Mouse (Mus musculus) gastrocnemius, postnatal 25 days (tissue): ENCODE measurements around the gene Utf1. TPM values are rescaled to one million over a fixed set of nuclear protein-coding genes. Genes with fewer than 3 reads are reported as not detected.
A peak's percentile ranks its signal among the peaks of the same experiment; 100 is the strongest.

Experiments used
- DNase-seq: peaks from one replicate; pipeline ENCODE4 v3.0.0; 2022
- microRNA-seq, 2 experiments: library from miRNA; unstranded; fragments of <30 nt; microRNA quantifications; one replicate each; pipeline ENCODE4 v1.2.0; 2021; ENCODE audit warnings: borderline replicate concordance in 2 of 2
- total RNA-seq, 2 experiments: library from RNA; stranded (reverse); gene quantifications; 1 replicate in 1 of 2; 2 replicates in 1 of 2; pipeline ENCODE4 v1.2.3; 2021

Utf1 gene
- total RNA-seq, 2 experiments from 2014 or later = not detected

DNA sequence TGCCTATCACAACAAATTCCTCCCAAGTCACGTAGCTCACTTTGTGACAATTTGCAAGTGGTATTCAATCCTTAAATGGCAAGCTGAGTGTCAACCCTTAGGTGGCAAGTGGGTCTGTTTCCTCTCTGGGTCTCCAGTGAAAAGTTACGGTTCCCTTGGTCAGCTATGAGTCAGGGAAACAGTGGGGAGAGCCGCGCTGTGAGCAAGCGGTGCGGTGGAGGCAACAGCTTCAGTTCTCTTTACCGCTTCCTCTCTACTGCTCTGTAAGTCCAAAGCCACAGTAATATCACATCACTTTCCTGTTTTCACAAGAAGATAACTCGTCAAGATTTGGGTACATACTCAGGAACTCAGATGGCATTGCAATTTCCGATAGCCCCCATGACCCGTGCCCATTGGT is 30.7 kb downstream of the Utf1 start:
- DNase-seq = no peak

DNA sequence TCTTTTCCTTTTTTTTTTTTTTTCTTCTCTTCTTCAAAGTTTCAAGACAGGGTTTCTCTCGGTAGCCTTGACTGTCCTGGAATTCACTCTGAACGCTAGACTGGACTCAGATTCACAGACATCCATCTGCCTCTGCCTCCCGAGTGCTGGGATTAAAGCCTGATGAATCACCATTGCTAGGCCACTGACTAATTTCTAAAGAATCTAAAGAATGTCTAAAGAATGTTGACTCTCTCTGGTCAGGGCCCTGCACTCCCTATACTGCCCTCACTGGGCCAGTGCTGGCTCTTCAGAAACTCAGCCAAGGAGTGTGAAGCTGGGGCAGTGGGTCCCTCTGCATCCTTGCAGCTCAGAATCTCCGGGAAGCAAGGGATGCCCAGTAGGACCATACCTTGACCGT is 31.9 kb downstream of the Utf1 start:
- DNase-seq = no peak

DNA sequence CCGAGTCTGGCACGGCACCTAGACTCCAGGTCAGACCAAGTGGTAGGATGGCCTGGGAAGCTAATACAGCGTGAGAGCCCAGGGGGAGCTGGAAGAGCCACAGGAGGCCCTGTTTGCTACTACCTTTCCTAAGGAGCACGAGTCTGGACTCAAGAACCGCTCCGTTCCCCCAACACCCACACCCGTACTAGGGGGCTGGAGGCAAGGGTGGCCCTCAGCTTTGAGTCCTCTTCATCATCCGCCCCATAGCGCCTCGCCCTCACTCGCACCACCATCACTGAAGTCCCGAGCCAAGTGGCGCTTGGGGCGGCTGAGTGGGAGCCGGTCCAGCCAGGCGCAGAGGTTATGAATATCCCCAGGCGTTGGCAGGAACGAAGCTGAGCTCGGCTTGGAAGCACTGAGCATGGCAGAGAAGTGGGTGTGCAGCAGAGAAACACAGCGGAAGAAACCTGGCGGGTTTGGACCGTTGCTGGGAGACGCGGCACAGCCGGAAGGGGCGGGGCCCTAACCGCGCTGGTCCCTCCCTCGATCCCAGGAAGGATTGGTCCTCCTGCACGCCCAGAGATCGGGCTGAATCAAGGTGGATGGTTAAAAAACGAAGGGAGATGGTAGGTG is 34.8 kb downstream of the Utf1 start, which contains the start of gene 6430531B16Rik:
TSS of gene 6430531B16Rik (minus strand) at position 478 of the 615 bp plus-strand sequence.
- peak; percentile 77 for DNase-seq

DNA sequence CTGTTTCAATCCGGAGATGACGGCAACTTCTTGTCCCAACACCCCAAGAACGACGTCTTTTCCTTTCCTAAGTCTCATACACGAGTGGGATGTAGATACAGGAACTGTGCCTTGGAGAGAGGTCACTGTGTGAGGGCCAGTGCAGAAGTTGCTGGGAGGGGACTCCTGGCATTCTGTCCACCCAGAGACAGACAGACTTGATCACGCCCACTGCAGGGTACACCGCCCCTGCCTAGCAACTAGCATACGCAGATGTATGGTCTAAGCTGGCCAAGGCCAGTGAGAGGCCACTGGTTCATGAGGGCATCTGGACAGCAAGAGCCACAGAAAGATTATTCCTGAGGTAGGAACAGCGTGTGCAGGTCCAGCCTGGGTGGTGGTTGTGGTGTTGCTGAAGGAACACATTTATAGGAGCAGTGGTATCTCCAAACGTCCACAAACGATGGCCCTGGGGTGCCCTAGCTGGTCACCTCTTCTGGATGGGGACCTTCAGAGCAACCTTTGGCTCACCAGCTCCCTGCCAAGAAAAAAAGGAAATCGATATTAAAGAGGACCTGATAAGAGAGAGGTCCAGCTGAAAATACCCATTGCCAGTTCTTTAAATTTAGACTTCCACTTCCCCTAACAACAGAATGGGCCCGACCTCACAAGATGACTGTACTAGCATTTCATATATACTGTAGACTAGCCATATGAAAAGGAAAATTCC is 35.6 kb downstream of the Utf1 start:
- DNase-seq = no peak

DNA sequence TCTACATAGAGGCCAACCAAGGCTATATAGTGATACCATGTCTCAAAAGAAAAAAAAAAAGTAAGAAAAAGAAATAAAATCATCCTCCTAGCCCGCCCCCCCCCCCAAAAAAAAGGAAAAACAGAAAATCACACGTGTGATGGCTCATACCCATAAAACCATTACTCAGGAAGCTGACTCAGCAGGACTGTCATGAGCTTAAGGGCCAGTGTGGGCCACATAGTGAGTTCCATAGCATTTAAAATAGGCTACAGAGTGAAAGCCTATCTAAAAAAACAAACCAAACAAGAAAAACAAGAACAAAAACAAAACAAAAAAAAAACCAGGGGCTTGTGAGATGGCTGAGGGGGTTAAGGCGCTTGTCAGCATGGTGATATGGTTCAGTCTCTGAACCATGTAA is 37.2 kb downstream of the Utf1 start:
- DNase-seq = no peak

DNA sequence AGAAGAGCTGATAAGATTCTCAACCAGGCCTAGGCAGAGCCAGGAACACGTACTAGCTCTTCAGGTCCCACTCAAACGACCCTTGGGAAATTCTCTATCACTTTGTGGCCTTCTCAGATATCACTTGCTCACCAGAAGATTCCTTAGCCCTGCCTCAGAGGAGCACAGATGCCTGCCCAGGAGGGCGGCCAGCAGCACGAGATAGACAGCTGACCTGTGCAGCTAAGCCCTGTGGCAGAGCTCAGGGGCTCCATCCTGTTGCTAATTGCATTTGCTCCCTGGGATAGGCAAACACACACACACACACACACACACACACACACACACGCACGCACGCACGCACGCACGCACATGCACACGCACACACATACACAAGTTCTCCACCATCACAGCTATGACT is 38.5 kb downstream of the Utf1 start:
- no peak for DNase-seq

DNA sequence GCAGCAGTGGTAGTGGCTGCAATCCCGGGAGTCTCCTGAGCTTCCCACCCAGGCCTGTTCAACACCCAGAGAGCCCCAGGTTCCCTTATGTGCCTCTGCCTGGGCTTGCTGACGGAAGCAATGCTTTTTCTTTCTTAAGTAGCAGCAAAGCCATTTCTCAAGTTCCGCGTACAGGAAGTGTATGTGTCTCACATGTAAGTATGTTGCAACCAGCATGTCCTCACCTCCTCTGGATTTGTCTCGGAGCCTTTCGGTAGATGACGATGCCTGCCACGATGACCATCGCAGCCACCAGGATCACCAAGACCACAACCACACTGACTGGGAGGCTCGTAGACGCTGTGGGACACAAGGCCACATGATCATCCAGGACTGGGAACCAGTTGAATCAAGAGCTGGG is 40.9 kb downstream of the Utf1 start:
- DNase-seq = no peak

DNA sequence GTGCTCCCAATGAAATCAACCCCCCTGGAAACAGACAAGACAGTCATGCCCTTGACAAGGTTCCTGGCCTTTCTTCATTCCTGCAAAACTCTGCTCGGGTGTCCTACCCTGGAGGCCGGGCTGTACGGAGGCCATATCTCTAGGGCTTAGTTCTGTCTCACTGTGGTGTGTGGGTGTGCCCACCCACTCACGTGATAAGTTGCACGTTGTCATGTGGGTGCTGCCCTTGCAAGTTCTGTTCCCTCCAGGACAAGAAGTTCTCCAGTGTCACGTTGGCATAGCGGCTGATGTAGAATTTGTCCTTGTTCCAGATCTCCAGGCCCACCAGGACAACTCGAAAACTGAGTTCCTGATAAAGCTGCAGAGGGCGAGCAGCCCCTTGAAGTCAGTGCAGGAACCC is 44.7 kb downstream of the Utf1 start:
- no peak for DNase-seq

DNA sequence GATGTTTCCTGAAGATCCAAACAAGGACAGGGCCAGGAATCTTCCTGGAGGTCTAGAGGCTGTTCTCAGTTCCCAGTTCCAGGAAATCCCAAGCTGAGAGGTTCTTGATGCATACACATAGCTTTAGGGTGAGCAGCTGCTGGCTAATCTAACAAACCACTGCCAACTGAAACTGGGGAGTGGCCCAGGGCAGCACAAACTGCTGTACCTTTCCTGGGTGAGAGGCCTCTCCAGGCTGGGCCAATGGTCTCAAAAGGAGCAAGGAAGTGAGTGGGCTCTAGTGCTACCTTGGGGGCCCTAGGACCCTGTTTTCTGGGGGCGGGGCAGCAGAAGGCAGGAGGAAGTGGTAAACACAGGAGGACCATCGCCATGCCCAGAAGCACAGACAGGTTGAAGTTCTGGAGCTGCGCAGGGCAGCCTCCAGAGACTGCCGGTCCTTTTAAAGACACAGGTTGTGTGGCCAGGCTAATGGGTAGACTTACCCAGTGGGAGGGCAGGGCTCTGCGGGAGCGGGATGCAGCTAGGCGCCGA is 47.3 kb downstream of the Utf1 start:
- DNase-seq = no peak

DNA sequence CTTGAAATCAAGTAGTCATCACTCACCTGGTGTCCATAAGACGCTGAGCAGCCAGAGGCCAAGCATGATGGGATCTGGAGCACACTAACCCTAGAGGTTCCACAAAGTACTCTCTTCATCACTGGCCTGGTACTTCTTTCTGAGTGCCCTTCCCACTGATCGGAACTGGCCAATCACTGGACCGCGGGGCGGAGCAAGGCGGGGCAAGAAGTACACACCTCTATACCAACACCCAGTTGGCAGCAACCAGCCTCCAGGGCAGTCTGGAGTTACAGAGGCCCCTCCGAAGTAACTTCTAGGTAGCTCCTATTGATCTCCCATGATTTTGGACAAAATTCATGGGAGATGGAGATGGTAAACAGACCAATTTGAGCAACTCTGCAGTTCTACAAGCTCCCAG is 48.8 kb downstream of the Utf1 start, which contains the start of gene Adam8:
TSS of gene Adam8 (minus strand) at position 157 of the 400 bp plus-strand sequence.
- peak; percentile 32 for DNase-seq

DNA sequence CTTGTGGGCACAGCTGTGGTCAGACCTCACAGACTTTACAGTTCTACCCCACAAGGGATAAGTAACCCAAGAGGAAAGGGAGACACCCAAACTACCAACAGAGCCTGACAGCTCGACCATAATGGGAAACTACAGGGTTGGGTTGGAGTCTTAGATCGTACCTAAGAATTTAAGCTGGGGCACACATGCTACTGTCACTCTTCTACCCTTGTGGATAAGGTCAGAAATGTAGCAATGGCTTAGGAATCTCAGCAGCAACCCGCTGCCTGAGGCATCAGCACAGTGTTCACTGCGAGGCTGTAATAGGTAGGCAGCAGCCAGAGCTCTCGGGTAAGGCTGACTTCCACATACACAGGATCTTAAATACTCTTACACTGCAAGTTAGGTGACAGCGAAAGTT is 49.9 kb downstream of the Utf1 start:
- no peak for DNase-seq

DNA sequence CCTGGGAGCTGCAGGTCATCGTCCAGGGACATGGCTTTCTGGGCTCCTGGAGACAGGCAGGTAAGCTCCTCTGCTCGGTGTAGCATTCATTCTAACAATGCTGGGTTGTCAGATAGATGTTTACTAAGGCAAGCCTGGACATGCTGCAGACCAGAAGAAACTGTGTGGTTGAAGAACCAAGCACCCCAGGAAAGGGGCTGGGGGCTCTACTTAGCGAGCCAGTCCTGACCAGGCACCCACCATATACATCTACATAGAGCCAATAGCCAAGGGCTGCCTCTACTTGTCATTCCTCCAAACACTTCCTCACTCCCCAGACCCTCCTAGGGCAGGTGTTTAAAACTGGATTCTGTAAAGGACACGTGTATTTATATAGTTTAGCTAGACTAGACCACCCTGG is 50.6 kb downstream of the Utf1 start:
- no peak for DNase-seq

DNA sequence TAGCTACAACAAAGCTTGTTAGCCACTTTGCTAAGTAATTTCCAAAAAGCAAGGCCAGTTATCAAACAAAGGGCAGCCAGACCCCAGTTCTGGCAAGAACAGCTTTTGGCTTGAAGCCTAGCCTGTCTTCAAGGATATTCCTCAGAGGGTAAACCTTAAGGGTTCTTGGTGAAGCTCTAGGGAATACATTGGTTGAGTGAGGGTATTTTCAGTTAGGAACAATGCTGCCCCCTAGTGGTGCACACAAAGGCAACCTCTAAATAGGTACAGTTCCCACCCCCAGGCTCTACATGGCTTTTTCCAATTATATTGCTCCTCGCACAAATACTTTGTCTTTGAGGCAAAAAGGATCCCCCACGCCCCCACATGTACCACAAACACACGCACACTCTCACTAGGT is 51.1 kb downstream of the Utf1 start:
- DNase-seq = no peak

Small RNA genes within 50 kb of the gene (microRNA-seq; reads per million reads assigned to microRNA genes)
- gene Mir202 (0 reads per million in 2 experiments), gene Mir7062 (0.26 to 0.74 reads per million in 2 experiments), gene mmu-mir-7686 (0 reads per million in 2 experiments)

Other genes starting within 250 kb of the Utf1 start
- gene Adgra1, start 109.6 kb upstream of the Utf1 start, total RNA-seq = under 1 TPM in 1 of 2 experiments, not detected in 1; 0.10 TPM
- gene Kndc1, start 49.1 kb upstream of the Utf1 start, total RNA-seq = not detected
- not detected for gene 6430531B16Rik, start 35.0 kb downstream of the Utf1 start, total RNA-seq
- gene Adam8, start 48.8 kb downstream of the Utf1 start, total RNA-seq = under 1 TPM; 0.29 to 0.36 TPM
- 1 to 10 TPM; 7.1 to 8.5 TPM for gene Zfp511, start 92.6 kb downstream of the Utf1 start, total RNA-seq
- gene Tubgcp2, start 92.9 kb downstream of the Utf1 start, total RNA-seq = 10 to 100 TPM; 16.4 TPM
- not detected for gene Msx3, start 105.3 kb downstream of the Utf1 start, total RNA-seq
- gene Caly, start 138.8 kb downstream of the Utf1 start, total RNA-seq = not detected
- not detected for gene Prap1, start 149.6 kb downstream of the Utf1 start, total RNA-seq
- gene Fuom, start 158.7 kb downstream of the Utf1 start, total RNA-seq = 10 to 100 TPM; 41.6 to 47.5 TPM
- gene Paox, start 172.0 kb downstream of the Utf1 start, total RNA-seq = 1 to 10 TPM; 4.2 to 4.8 TPM
- 100 to 1,000 TPM; 120 to 132 TPM for gene Echs1, start 172.7 kb downstream of the Utf1 start, total RNA-seq
- gene Mtg1, start 193.8 kb downstream of the Utf1 start, total RNA-seq = 10 to 100 TPM; 21.7 to 24.6 TPM
- under 1 TPM; 0.20 to 0.21 TPM for gene Sprn, start 211.1 kb downstream of the Utf1 start, total RNA-seq
- gene Olfr522, start 221.0 kb downstream of the Utf1 start, total RNA-seq = not detected
- not detected for gene Olfr523, start 229.4 kb downstream of the Utf1 start, total RNA-seq